Mouse (Mus musculus) spleen, adult 2 months (tissue): ENCODE measurements around the gene Hmgb3.

Experiments
- CTCF ChIP-seq: fragments of 200-500 bp; IDR thresholded peaks from 2 replicates; pipeline ENCODE4 v1.5.1; 2011; ENCODE audit warnings: mild to moderate bottlenecking, inconsistent platforms; ENCODE audit not compliant: insufficient read depth, insufficient read length, insufficient replicate concordance; ENCODE audit errors: extremely low read depth
- POLR2A ChIP-seq: fragments of 200-500 bp; IDR thresholded peaks from 2 replicates; pipeline ENCODE4 v1.6.1; 2011; ENCODE audit warnings: low read depth, low read length, inconsistent platforms

DNA sequence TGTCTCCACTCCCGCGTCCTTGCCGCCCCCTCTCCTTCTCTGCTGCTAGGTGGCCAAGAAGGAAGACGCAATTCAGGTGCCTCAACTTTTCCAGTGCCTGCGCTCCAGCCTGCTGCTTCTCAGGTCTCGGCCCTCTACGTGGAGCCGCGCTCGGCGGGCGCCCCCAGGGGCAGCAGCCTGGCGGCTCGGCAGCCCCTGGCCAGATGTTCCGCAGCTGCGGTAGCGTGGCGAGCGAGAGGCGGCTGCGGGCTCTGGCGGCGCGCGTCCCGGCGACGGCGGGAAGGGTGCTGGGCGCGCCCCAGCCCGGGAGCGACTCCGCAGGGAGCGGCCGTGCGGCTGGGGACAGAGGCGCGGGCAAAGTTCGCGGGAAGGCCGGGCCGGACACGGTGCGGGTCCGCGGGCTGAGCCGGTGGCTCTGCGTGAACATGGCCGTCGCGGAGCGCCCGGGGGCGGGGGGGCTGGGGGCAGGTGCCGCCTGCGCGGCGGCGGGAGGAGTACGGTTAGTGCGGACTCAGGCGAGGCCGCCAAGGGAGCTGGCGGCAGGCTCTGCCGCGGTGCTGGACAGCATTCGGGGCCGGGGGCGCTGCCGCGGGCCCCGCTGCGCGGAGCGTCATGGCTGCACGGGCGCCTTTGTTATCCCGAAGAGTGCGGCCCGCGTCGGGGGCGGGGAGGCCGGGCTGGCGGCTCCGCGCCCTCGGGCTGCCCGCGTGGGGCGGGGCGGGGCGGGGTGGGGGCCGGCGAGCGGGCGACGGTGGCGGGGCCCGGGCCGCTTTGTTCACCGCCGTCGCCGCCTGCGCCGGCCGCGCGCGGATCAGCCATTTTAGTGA is 610 bp downstream of the Hmgb3 start:
- TF ChIP-seq CTCF = no peak
- TF ChIP-seq POLR2A = no peak
